Mouse (Mus musculus) 3134 (cell line): ENCODE data around the gene Cdhr1.

Source experiments
- DNase-seq: peaks from one replicate; pipeline ENCODE4 v3.0.0-alpha.2; 2011; ENCODE audit warnings: low spot score; ENCODE audit not compliant: insufficient read length; ENCODE audit errors: extremely low read depth

Cdhr1 gene

DNA sequence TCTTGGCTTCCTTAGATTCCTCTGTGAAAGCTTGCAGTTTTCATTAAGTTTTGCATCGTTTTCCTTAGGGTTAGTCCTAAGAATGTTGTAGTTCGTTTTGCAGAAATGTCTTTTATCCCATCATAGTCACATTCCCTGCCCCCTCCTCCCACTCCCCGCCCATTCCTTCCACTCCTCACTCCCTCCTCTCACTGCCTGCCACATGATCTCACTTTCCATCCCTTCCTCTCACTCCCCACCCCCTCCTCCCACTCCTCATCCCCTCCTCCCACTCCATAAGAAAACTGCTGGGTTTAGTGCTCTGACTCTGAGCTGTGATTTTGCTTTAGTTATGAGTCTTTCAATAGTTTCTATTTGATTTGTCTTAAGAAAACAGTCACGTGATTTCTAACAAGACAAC is 14.4 kb downstream of the Cdhr1 start:
- DNase-seq = no peak

DNA sequence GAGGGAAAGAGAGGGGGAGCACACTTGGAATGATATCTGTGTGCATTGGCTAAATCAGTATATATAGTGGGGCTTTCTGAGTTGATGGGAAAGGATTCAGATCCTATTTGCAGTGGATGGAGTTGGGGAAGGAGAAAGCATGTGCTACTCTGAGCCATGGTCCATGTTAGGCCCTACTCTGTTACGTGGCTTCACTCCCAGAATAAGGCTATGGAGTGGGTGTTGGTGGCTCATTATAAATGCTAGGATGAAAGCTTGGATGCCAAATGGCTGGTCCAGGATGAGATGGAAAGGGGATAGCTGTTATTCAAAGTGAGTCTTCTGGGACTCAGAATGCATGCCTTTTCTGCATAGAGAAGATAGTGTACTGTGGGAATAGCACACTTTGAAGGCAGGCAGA is 17.4 kb downstream of the Cdhr1 start:
- DNase-seq = no peak

DNA sequence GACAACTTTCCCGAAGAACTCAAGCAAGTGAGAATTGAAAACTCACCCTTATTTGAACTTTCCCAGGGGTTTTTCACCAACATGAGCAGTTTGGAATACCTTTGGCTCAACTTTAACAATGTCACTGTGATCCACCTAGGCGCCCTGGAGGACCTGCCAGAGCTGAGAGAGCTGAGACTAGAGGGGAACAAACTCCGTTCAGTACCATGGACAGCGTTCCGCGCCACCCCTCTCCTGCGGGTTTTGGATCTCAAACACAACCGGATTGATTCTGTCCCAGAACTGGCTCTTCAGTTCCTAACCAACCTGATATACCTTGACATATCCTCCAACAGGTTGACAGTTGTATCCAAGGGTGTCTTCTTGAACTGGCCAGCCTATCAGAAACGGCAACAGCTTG is 29.6 kb downstream of the Cdhr1 start:
- no peak for DNase-seq

DNA sequence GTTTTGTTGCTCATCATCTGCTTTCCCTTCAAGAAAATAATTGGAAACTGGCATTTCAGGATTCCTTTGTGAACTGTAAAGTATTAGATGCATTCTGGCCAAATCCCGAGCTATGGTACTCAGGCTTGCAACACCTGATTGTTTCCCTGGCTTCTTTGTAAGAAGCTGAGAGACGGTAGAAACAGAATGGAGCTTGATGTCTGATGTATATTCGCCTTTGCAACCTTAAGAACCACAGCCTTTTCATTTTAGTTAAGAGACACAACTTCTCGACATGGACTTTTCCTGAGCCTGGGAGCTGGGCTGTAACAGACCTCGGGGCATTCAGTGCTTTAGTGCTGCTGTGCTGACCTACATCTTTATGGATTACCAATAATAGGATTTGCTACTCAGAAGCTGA is 30.5 kb downstream of the Cdhr1 start, which contains the start of gene Lrit2:
Gene Lrit2 (plus strand): TSS at position 301 of the 400 bp plus-strand sequence.
- no peak for DNase-seq

DNA sequence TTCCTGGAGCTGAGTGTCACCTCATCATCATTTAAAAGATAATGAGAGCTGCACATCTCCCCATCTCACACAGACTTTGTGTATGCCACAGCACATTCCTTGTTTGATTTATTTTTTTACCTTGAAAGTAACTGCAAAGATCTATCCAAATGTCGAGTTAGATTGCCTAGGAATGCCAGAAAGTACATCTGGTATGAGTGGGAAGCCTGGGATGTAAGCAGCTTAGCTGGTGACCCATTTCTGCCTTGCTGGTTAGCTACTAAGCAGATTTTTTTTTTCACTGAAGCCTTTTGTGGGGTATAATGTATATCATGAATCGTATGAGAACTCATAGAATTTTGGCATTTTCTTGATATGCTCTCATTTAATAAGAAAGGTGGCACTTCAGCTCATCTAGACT is 31.5 kb downstream of the Cdhr1 start:
- no peak for DNase-seq

DNA sequence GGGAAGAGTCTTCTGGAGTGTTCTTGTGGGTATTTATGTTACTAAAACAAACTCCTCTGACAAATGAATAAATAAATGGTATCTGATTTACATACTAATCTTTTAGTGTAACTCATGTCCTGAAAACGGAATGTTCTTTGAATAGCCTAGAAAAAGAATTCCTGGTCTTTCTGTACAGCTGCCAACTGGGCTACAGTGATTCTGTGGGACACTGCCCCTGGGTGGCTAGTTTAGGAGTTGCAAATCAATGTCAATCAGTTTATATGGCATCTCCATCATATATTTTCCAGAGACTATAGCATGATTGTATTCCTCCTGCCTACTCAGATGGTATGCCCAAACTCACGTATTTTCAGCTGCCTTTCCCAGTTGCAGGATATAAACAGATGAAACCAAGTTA is 33.3 kb downstream of the Cdhr1 start:
- DNase-seq = no peak

DNA sequence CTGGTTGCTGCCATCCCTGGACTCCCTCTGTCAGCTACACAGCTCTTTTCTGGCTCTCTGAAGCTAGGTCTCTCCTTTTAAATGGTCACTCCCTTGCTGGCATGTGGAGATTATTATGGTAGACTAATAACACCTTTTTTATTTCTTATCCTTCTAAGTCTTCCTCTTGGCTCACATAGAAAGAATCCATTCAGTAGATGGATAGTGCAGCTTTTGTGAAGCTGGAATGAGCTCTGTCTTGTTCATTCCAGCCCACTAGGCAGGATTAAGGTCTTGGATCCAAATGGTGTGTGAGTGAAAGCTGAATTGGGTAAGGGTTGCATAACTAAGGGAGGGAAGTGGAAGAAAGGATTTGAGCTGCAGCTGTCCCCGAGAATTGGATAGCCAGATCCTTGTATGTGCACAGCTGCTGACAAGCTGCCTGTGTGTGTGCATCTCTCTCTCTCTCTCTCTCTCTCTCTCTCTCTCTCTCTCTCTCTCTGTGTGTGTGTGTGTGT is 49.2 kb downstream of the Cdhr1 start, which contains the start of gene Rgr:
Gene Rgr (minus strand): TSS at position 51 of the 497 bp plus-strand sequence.
- no peak for DNase-seq

DNA sequence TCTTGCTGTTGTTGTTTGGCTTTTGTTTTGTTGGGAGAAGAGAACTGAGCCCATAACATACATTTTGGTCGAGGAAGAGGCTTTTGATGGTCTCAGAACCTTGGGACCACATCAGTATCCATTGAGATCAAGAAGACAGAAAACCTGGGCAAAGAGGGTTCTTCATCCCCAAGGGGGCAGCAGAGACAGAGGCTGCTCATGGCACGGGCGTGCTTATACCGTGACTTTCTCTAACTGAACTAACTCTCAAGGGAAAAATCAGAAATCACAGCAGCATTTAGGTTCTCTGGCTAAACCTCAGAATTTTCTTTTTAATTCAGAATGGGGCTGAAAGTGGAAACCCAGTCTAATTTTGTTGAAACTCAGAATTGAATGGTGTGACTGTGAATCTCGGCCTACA is 63.7 kb downstream of the Cdhr1 start:
- DNase-seq = no peak

DNA sequence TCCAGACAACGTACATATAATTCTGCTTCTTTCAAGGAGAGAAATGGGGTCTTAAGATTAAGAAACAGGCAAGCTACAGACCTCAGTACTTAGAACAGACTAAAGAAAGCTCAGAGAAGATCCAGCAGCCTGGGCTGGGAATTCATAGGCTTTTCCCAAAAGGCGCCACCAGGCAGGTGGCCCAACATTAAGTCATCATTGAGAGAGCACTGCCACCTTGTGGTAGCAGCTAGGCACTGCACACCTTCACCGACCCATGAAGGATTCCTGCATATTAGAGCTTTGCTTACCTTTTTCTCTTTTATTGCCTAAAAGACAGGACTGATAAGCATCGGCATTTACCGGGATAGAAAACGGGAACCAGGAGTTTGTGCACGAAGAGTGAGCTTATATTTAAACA is 64.9 kb downstream of the Cdhr1 start:
- peak; percentile 16 for DNase-seq

DNA sequence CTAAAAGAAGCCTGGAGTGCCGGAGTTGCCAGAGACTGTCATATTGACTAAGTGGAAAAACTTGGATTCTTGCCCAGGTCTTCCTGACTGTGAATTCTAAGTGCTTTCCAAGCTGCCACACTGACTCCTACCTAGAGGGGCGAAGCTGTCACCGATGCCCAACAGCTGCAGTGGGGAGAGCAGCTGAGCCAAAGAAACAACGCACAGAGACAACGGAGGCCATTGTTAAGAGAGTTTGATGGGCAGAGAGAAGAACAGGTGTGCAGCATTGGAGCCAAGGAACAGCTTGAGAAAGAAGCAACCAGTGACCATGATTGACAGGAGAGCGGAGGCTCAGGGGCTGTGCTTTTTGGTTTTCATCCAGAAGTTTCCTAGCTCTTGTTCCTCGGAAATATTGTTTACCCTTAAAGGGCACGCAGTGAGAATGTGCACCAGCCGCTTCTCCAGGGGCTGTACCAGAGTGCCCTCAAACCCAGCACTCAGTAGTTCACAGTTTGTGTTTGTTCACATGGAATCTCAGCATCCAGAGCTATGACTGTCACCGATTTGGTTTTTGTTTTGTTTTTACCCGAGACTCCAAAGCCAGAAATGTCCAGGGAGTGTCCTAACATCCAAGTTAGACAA is 65.6 kb downstream of the Cdhr1 start:
- no peak for DNase-seq

DNA sequence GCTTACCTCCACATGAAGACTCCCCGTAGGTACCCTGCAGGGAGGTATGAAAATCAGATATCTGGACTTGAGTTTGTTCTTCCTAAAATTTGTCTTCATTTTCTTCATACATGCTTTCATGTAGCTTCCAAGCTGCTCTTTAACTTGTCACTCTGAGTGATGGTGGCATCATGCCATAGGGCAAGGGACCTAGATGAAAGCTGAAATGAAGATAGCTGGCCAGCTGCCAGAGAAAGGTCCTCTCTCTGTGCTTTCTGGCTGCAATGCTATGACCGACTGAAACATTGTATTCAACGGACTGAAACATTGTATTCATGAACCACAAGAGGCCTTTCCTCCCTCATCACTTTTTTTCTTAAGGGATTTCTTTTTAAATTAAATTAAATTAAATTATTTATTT is 69.6 kb downstream of the Cdhr1 start:
- DNase-seq = no peak

DNA sequence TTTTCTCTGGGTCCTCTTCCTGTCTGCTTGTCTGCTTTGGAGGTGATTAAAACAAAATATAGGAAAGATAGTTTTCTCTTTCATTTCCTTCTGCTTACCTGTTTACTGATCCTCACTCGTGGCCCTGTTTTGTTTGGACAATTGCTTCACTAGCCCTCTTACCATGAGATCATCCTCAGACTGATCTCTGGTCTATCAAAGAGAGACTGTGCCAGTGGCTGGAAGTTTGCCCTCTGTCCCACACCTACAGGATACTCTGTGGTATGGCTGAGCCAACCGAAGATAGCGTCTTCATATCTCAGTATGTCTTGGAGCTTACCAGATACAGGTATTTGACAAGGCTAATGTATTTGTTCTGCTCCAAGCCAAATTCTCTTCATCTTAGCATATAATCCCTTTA is 70.2 kb downstream of the Cdhr1 start:
- no peak for DNase-seq
